Mouse (Mus musculus) liver, embryonic 14.5 days (tissue): ENCODE data around the gene Sorcs3.

Experiments
- CTCF ChIP-seq: IDR thresholded peaks from 2 replicates; pipeline ENCODE4 v1.5.1; 2016; ENCODE audit warnings: antibody characterized with exemption, low read depth, control low read depth
- EP300 ChIP-seq: IDR thresholded peaks from 2 replicates; pipeline ENCODE4 v1.6.1; 2016; ENCODE audit warnings: antibody characterized with exemption, low read depth

DNA sequence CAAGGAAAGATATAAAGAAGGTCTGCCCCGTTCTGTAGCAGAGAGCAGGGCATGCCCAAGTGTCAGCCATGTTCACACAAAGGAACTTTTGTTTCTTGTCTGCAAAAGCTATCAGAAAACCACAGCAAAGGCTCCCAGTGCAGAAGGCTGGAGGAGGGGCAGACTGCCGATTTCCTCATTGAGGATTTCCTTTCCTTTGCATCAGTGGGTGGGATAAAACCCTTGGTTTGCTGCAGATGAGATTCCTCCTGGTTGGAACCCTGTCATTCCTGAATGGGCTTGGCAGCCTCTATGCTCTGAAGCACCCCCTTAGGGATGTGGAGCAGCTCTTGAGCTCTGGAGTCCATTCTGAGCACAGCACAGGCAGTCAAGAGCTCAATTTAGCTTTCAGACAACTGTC is 223.9 kb downstream of the Sorcs3 start:
- TF ChIP-seq CTCF: no peak
- no peak for TF ChIP-seq EP300
